Mouse (Mus musculus) T-helper 17 cell (primary cell): Measurements from ENCODE around the gene Ankrd13d.
"Not testable (repeated sequence)": the region's sequence is repeated elsewhere in the genome, so short reads cannot be mapped to it uniquely, and the experiment has no call there.

ENCODE experiments used
- in situ Hi-C, 2 experiments: fragments of 300-600 bp; cut with MboI, MseI; formaldehyde crosslinking; loops; 1 replicate in 1 of 2; 2 replicates in 1 of 2; pipeline ENCODE4 v1.15.1; 2025; ENCODE audit warnings: high pct_unique_total_duplicates in 2 of 2

Gene Ankrd13d

DNA sequence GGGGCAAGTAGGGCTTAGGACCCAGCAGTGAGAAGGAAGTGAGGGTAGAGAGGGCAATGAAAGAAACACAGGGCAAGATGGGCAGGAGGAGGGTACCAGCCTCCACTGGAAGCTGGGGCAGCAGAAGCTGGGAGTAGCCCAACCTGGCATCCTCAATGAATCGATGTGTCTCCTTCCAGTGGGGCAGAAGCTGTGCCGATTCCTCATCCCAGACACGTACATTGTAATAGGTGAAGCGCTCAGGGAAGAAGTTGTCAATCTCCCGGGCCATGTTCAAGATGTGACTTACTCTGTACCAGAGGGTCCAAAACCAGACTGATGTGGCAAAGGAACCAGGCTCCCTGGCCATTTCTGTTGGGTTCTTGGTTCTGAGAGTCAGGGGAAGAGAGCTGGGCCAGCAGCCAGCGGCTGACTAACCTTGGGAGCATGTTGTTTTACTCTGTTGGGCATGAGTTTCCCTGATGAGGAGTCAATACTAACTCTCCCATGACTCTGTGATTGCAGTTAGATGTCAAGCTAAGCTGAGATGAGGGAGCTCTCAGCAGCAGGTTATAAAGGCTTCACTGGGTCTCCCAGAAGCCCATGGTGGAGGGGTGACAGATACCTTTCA lies 18.7 kb downstream of the Ankrd13d start:
- in situ Hi-C loops: no loop called here

DNA sequence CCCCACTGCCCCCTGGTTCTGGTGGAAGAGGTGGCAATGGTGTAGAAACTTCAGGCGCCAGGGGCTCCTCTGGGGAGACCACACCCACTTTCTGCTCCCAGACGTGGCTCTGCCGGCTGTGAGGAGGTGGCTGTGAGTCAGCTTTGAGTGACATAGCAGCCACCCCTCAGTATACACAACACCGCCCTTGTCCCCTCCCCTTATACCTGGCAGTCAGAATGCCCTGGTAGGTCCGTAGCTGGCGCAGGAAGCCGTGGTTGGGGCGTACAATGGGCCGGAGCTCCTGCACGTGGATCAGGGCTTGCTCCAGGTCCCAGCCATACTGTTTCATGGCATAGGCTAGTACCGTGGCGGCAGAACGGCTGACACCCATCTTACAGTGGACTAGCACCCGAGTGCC lies 19.2 kb downstream of the Ankrd13d start:
- in situ Hi-C loops: no loop called here

DNA sequence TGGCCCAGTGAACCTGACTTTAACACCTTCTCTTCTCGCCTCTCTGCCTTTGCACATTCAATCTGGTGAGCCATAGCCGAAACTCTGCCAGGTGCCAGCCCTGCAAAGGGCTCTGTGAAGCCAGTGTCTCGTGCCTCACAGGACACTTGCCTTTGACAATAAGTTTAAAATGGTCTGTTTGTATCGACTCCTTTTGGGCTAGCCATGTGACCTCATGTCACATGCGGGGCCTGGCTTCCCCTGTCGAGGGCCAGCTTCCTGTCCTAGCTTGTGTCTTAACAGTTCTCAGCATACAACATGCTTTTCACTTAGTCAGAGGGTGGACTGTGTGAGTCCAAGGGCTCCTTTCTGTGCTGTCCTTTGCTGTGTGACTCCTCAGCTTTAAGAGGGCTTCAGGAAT lies 20.2 kb downstream of the Ankrd13d start:
- in situ Hi-C loops: no loop called here

DNA sequence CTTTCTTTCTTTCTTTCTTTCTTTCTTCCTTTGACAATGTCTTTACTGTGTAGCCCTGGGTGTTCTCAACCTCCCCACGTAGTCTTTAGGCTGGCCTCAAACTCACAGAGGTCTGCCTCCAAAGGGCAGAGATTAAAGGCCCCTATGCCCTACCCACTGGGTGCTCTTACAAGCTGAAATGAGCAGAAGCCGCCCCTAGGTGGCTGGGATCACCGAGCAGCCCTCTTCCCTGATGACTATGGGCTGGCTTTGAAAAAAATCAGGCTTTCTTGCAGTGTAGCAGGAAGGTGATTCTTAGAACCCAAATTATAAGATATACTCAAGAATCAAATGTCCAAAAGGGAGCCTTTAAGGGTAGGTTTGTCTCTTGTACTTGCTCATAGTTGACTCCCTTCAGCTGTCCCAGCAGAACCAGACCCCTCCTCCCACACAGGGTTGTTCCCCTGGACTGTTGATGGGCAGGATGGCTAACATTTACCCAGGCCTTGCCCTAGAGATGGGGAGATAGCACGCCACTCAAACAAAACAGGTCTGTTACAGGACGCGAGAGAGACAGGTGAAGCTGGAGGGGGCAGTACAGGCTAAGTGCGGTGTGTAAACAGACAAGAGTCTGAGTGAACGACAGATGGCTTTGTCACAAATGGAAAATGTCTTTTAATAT lies 21.8 kb downstream of the Ankrd13d start:
- in situ Hi-C loops: no loop called here

DNA sequence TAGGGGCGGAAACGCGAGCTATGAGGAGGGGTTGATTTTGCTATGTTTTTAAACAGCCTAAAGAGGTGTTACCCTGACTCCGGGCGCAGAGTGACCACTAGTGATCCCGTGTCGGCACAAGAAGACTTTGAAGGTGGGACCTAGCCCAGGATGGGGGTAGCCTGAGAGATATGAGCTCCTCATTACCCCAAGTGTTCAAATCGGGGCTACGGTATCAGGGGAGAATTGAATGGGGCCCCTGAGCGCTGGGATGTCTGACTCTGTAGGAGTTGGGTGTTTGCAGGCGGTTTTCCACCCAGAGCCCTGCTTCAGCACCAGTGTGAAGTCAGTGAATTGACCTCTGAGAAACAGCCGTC lies 25.1 kb downstream of the Ankrd13d start:
- in situ Hi-C loops: no loop called here

DNA sequence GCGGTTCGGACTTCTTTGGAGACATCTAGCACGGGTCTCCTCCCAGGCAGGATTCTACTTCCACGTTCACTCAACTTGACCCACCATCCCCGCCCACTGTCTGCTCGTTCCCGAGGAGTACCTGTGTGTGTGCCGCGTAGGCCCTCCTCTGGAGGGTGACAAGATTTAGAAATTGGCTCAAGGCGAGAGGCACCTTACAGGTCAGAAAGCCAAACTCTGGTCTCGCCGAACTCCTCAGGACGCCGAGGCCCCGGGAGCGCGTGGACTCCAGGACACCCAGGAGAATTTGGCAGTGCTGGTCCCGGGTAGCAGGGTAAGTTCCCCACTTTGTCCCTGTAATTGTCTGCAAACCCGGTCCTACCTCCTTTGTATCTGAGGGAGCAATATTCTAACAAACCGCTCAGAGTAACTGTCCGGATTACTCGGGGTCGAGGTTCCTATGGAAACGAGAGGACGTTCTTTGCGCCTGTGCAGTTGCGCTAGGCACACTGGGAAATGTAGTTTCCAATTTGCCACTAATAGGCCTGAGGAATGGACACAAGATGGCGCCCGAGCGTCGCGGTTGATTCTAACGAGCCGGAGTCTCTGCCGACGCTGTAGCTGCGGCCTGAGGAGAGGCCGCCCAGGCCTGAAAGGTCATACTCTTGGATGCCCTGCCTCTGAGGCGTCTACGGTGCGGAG lies 25.6 kb downstream of the Ankrd13d start:
- in situ Hi-C loops: no loop called here

DNA sequence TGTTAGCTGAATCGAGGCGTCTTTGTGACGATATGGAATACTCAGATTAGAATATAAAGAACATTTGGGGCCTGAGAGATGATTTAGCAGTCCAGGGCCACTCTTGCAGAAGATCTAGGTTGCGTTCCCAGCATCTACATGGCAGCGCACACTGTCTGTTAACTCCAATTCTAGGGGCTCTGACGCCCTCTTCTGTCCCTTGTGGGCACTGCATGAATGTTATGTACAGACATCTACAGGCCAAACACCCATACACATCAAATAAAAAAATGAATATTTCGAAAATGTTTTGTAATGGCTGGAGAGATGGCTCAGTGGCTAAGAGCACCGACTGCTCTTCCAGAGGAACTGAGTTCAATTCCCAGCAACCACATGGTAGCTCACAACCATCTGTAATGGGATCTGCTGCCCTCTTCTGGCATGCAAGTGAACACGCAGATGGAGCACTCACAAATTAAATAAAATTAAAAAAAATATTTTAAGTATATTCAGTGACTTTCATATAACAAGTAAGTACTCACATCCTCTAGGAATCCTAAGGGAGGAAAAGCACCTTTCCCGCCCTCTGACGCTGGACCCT lies 27.3 kb downstream of the Ankrd13d start:
- in situ Hi-C loops: no loop called here

DNA sequence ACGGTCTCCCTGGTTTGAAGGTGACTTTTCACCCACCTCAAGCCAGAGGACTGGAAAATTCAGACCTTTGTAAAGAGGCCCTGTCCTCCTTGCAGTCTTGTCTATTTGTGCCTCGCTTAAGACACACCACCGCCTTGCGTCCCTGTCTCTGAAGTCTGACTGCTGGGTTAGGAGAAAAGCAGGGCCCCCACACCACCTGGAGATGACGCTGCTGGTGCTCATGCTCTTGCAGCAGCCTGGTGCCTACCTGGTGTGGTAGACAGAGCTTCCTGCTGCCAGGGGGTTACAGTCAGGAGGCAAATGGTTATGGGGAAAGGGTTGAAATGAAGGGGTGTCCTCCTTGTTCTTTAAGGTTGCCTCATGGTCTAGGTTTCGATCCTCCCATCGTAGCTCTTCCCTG lies 28.7 kb downstream of the Ankrd13d start:
- in situ Hi-C loops: no loop called here

DNA sequence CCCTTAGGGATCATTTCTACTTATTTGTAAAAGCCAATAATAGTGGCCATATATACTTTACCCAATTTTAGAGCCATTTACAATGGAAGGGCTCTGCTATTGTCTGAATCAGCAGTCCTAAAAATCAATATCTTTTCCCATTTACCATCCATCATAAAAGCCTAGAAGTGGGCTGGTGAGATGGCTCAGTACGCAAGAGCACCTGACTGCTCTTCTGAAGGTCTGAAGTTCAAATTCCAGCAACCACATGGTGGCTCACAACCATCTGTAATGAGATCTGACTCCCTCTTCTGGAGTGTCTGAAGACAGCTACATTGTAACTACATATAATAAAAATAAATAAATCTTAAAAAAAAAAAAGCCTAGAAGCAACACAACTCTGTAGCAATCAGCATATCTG lies 34.3 kb downstream of the Ankrd13d start:
- in situ Hi-C loops: not testable (repeated sequence)

DNA sequence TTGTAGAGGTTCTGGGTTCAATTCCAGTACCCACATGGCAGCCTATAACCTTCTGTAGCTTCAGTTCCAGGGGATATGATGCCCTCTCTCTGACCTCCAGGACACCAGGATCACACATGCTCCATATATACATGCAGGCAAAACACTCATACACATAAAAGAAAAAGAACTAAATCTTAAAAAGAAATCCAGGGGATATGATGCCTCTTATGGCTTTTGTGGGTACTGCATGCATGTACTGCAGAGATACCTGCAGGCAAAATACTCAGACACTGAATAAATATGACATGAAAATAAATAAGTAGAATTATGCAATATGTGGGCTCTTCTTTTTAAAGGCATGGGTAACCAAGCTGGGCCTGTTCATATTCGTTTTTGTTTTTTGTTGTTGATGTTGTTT lies 35.9 kb downstream of the Ankrd13d start:
- in situ Hi-C loops: no loop called here

DNA sequence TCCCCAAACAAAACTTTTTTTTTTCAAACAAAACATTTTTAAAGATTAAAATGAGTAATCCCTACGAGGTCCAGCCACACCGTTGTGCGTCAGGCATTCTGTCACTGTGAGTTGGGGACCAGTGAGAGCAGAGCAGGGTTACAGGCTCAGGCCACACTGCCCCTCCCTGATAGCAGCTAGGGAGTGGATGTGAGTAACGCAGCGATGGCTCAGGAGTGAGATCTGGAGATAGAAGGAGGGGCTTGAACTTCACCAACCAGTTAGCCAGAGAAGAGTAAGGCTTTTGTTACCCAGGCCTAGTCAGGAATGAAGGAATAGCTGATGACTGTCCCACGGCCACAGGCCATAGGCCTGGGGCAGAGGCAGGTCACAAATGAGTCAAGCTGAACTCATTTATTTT lies 38.2 kb downstream of the Ankrd13d start:
- in situ Hi-C loops: loop anchor here in 1 of 2 experiments (5.0 kb wide), 1 partner anchor 37 kb away; no protein-coding TSS in a partner anchor

DNA sequence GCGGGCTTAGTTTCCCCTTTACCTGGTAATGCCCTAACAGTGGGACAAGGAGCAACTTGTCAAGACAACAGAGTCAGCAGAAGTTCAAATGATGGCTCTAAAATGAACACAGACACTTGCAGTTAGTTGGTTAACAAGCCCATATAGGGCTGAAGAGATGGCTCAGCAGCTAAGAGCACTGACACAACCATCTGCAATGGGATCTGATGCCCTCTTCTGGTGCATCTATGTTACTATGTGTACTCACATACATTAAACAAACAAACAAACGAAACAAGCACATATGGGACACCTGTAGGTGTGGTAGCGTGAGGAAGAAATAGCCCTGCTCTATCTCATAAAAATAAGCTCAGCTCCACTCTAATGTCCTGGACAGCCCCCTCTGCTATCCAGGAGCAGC lies 40.5 kb downstream of the Ankrd13d start:
- in situ Hi-C loops: loop anchor here in 1 of 2 experiments (5.0 kb wide), 1 partner anchor 35 kb away; no protein-coding TSS in a partner anchor

DNA sequence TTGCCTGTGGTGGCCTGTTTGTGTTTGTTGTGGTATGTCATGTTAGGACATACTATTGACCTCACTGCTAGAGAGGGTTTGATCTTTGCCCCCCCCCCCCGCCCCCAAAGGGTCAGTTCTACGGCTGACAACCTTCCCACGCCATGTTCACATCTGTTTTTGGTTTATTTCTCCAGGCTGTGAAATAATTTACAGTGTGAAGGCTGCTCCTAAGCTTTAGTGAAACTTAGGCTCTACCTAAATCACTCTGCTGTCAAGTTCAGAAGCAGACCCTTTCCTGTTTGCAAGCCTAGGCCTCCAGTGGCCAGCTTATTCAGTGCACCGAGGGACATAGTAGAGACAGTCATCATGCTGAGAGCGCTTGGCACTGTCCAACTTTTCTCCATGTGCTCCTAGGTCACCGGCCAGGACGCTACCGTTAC lies 42.7 kb downstream of the Ankrd13d start:
- in situ Hi-C loops: loop anchor here in 1 of 2 experiments (5.0 kb wide), 1 partner anchor 33 kb away; no protein-coding TSS in a partner anchor

DNA sequence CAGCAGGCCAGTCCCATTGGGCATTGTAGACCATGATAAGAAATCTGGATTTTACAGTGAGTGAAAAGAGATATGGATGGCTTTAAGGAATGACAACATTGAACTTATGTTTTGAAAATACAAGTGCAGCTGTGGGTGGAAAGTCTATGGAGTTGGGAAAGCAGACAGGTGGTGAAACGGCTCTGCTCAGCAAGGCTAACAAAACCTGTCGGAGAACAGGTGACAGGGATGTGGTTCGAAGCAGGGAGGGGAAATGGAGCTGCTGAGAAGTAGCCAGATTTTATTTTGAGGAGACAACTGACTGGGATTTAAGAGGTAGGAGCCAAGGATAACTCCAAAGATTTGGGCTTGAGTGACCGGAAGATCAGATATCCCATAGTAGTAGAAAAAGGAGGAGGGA lies 48.4 kb downstream of the Ankrd13d start:
- in situ Hi-C loops: no loop called here

DNA sequence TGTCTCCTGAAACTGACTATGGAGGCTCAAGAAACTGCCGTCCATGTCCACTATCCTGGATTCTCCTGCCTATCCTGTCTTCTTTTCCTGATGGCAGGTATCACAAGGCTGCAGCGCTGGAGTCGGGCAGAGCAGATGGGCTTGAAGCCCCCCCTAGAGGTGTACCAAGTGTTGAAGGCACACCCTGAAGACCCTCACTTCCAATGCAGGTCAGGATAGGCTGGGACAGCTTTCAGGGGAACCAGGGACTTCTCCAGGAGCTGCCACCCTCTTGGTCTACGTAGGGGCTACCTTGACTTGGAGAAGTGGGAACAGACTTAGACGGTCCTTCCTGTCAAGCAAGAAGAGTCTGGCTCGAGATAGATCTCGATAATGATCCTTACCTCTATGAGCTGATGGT lies 50.3 kb downstream of the Ankrd13d start:
- in situ Hi-C loops: no loop called here

DNA sequence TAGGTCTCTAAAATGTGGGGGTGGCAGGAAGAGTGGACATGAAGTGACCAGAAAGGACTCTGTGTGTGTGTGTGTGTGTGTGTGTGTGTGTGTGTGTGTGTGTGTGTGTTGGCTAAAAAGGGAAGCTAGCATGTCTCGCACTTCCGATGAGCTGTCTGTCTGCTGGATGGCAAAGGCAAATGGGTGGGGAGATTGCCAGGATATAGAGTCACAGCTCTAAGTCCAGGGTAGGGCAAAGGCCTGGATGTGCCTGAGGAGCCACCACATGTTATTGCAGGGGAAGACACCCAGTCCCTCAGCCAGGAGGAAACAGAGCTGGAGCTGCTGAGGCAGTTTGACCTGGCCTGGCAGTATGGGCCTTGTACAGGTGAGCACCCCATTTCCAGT lies 50.8 kb downstream of the Ankrd13d start:
- in situ Hi-C loops: no loop called here

DNA sequence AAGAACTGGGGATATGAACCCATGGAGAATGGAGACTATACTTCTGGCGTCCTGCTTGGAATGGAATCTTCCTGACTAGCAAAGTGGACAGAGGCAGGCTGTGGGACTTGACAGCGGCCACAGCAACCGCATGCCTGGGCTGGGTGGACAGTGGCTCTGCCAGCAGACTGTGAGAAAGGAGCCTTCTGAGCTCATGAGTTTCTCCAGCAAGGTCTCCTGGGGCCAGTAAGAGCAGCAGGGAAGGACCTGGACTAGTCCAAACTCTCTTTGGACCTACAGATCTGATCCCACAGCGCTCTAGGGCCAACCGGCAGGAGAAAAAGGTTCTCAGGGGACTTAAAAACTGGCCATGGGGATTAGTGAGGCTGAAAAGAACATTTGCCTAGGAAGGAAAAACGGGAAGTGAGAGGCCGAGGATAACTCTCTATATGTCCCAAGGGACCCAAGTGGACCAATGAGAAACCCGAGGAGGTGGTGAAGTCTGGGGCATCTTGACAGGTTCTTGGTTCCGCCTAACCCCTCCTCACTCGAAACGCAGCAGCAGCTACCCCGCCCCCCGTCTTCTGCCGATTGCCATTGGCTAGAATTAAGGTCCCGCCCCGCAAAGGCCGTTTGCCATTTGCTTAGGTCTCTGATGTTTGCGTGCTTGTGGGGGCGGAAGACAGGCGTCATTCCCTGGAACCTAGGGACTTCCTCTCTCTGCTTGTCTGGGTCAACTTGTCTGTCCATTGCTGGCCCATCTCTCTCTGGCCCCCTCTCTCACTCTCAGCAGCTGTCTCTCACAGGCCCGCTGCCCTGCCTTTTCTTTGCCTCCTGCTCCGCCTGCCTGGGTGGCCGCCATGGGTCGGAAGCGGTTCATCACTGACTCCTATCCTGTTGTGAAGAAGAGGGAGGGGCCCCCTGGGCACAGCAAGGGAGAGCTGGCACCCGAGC lies 51.4 kb downstream of the Ankrd13d start, which contains the start of gene Pold4:
Pold4 (plus strand) TSS at position 647 of the 933 bp plus-strand sequence.
- in situ Hi-C loops: no loop called here

DNA sequence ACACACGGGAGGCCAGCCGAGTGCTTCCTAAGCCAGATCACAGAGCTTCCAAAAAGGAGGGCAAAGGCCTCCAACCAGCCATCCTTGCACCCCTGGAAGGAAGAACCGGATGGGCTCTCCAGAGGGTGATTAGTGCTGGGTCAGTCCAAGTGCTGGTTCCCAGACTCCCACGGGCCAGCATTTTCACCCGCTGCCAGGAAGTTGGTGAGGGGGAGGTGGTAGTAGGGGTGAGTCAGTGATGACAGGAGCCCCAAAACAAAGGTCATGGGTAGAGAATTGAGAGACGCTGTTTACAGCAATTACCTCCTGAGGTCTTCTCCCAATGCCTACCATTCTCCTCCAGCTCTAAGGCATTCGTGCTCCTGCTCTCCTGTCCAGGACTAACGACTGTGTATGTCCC lies 52.5 kb downstream of the Ankrd13d start:
- in situ Hi-C loops: no loop called here

DNA sequence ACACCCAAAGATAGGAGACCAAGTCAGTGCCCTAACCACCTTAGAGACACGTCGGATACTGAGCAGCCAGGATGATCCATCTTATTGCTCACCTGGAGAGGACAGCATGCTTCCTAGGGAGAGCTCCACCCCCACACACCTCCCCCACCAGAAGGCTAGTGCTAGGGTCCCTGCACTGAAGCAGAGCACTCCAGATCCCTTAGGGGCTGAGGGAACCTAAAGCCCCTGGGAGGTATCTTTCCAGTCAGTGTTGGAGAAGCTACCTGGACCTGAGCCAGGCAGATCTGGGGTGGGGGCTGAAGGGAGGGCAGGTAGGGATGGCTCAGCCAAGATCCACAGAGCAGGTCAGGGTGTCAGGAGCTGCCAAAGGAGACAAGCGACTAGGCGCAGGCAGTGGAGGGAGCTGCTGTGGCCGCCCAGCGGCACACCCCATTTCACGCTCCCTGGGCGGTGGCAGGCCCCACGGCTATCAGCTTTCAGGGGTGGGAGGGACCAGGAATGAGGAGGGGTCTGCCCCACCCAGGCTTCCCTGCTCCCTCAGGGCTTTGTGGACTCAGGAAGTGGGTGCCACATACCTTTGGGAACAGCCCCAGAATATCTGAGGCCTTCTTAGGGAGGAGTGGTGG lies 53.4 kb downstream of the Ankrd13d start:
- in situ Hi-C loops: no loop called here

DNA sequence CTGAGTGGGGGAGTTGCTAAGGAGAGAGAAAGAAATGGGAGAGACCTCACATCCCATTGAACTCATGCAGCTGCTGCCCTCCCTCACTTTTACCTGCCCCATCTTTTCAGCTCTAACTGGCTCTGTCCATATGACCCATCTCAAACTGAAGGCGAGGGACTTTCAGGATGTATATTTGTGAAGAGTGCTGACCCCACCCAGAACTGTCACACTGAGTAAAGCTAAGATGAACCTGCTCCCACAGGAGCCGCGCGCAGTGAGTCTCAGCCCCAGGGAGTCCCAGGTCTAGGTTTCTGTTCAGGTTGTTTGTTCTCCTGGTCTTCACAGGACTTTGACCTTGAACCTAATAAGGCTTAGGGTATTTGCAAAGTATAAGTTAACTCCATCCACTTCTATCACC lies 54.0 kb downstream of the Ankrd13d start:
- in situ Hi-C loops: no loop called here
